Mouse (Mus musculus) hindbrain, embryonic 12.5 days (tissue): Measurements from ENCODE around the gene Rpa3. TPM values are rescaled to one million over a fixed set of nuclear protein-coding genes. Genes with fewer than 3 reads are reported as not detected.

ENCODE experiments used
- polyA plus RNA-seq: library from polyadenylated mRNA; unstranded; fragments of >200 nt; fragmentation: Nextera tagmentation; extraction: Ambion mirVana; gene quantifications from 2 replicates; pipeline ENCODE4 v1.2.1, GENCODE M21; 2016

Rpa3 gene
- polyA plus RNA-seq, 1 experiment from 2014 or later, result 127 TPM

Other genes with a start within 250 kb of the Rpa3 start
- gene Col28a1, start 66.6 kb downstream of the Rpa3 start, polyA plus RNA-seq, result 0.22 and 0.30 TPM in 2 replicates
- 26.5 and 30.2 TPM in 2 replicates for gene Mios, start 50.0 kb downstream of the Rpa3 start, polyA plus RNA-seq
- 31.2 and 33.7 TPM in 2 replicates for gene Umad1, start 115 bp upstream of the Rpa3 start, polyA plus RNA-seq
- 13.9 and 14.6 TPM in 2 replicates for gene Gm45062, start 277 bp upstream of the Rpa3 start, polyA plus RNA-seq